Mouse (Mus musculus) erythroid progenitor cell, adult 5-6 weeks (primary cell): Measurements from ENCODE around the gene Usp25. TPM values are rescaled to one million over a fixed set of nuclear protein-coding genes. Genes with fewer than 3 reads are reported as not detected.

Experiments used
- ATAC-seq: replicated peaks from 2 replicates; pipeline ENCODE4 v1.8.0; 2016; ENCODE audit warnings: moderate number of reproducible peaks, mild to moderate bottlenecking, moderate TSS enrichment, inconsistent platforms; ENCODE audit not compliant: poor library complexity, low FRiP score, severe bottlenecking
- total RNA-seq, 2 experiments: library from RNA; stranded (forward) in 1 of 2; stranded (reverse) in 1 of 2; fragments of 150-400 nt in 1 of 2; fragments of 186-747, 209-891 nt in 1 of 2; gene quantifications; 2 replicates each; pipeline versions ENCODE4 v1.2.3 to v1.2.4; 2015 to 2017; ENCODE audit warnings: low replicate concordance in 2 of 2

The Usp25 gene
- 239 and 274 TPM in 2 replicates for total RNA-seq (2015; ENCODE audit: low replicate concordance)
- 281 and 398 TPM in 2 replicates for total RNA-seq (2017; ENCODE audit: low replicate concordance)

DNA sequence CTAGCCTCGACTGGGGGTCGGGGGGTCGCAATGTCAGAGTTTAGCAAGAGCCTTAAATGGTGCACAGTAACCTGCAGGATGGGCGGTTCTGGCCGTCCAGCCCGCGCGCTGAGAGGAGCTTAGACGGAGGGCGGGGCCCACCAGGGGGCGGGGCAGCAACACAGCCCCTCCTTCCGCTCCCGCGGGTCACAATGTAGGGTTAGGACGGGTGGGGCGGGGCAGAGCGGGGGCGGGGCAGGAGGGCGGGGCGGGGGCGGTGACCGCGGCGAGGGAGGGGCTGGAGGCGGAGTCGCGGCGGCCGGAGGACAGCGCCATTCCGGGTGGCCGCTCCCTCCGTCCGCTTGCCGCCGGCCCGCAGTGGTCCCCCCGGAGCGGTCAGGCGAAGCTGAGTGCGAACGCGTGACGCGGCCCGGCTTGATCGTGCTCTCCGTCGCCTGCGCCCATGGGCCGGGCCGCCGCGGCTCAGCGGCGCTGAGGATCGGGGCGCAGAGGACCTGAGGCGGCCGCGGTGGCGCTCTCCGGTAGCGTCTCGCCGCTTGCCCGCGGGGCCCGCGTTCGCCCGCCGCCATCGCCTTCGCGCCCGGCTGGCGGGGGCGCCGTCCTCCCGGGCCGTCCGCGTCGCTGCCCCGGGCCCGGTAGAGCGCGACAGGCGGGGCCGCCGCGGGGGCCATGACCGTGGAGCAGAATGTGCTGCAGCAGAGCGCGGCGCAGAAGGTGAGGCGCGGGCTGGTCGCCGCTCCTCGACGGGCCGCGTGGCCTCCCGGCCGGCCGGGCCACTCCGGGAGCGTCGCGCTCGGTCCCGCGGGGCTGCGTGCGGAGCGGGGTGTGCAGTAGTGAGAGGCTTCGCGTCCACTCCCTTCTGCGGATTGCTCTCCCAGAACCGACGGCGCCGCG lies at the start of gene Usp25:
Gene Usp25, plus strand, starts transcription at position 280 of the 894 bp plus-strand sequence.
- peak; percentile 91 for ATAC-seq

DNA sequence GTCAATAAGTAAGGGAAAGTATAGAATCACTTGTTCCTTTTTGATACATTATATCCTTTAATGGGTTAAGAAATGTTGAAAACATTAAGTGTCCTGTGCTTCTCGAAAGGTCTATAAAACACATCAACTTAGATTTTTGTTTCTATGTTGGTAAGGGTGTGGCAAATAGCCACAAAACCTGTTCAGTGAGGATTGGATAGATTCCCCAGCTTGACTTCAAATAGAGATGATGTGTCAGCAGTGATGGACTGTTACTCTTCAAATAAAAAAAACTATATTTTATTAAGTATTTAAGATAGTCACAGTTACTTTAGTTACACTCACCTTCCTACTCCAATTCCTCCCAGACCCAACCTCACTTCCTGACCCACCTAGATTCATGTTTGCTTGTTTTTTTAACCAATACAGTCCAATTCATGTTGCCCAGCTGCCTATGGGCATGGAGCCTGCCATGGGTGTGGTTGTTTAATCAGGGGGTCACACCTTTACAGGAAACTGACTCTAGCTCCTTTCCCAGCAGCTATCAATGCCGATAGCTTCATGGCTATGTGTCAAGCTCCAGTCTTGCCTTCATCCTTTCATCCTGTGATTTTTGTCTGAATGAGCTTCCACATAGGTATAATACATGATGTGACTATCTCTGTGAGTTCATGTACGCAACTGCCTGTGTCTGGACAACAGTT lies 45.8 kb upstream of the Usp25 start:
- ATAC-seq = peak; percentile 82

DNA sequence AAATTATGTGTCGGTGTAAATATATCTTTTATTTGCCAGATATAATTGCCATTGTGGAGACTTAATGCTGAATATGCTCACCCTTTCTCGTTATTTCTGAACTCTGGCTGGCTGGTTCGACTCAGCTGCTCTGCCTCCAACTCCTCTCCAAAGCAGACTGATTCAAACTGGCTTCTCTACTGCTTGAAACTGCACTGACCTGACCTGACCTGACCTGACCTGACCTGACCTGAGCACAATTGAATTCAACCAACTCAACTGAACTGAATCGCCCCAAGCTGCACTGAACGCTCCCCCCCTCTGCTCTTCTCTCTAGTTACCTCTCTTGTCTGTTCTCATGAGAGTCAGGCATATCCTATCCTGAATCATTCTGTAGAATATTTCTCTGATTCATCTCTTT lies 42.3 kb upstream of the Usp25 start:
- no peak for ATAC-seq

DNA sequence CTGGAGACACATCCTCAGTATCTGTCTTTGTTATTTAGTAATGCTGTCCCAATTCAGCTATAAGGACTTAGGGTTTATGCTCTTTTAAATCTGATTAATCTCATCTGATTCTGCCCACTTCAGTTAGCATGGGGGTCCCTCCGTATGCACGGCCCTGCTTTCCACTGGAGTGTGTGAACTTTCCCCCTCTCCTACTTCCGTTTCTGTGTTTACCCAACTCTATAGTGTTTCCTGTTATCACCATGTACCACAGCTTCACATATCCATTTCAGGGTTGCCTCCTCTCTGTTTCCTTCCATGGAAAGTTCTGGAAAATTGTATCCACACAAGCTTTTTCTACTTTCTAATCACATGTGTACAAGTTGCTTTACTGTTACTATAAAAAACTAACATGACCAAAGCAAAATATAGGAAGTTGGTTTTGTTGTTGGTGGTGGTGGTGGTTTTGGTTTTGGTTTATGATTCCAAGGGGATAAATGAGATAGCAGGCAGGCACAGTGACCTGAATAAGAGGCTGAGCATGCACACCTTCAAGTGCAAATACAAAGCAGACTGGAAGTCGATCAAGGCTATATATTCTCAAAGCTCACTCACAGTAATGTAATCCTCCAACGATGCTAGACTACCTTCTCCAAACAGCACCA lies 36.6 kb upstream of the Usp25 start:
- ATAC-seq = no peak

DNA sequence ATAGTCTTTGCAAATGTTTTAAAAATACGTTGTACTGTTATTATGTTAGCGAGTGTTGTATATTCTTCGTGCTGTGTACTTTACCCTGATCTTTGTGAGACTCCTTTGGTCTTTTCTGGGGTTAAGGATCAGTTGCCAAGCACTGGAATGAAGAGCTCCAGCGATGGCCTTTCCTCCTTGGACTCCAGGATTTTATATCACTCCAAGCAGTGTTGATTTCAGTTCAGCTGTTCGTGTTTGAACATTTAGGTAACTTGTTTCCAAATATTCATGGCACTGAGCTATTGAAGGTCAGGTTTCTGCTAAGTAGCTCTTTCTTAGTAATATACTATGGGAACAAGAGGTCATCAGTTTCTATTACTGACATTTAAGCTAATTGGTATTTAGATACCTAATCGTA lies 29.8 kb upstream of the Usp25 start:
- ATAC-seq = no peak

DNA sequence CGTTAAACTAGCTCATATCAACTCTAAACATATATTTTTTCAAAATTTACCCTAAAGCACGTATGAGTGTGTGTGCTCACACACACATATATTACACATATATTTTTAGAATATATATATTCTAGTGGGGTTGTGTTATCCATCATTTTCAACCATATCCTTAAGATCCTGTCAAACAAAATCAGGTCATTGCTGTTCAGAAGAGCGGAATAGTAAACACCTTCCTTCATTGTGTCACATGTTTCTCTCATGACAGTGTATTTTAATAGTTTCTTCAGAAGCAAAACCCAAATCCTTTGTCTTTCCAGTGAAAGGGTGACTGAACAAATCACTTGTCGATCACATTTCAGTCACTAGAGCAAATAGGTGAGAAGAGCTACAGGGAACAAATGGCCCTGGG lies 25.8 kb upstream of the Usp25 start:
- no peak for ATAC-seq

DNA sequence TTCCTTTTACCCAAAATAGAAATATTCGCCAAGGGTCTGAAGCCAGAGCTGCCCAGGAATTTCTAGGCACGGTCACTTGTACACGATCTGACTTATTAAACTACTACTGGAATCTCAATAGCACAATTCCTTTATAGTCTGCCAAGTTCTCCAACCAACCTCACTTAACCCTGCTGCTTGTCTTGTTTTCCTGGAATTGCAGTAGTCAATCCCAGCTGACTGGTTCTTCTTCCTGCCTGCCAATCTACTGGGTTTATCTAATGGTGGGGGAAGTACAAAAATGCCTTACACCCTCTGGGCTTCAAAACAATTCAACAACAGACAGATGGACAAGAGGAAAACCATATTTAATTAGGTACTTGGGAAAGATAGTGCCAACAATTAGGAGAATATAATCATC lies 9.6 kb upstream of the Usp25 start:
- ATAC-seq = no peak

DNA sequence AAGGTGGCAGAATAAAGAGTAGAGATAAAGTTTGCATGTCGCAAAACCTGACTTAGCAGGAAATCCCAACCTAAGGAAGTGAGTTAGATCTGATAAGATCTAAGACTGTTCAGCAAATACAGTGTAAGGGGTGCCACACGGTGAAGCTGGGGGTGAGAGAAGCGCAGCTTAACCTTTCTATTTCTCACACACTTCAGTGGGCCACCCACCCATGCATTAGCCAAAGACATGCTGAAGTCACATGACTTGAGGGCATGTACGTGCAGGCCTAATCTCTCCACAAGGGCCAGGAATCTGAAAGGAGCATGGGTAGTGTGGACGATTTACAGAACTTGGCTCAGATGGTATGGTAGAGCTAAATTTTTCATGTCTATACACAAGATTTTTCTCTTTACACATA lies 4.3 kb upstream of the Usp25 start:
- ATAC-seq = no peak

DNA sequence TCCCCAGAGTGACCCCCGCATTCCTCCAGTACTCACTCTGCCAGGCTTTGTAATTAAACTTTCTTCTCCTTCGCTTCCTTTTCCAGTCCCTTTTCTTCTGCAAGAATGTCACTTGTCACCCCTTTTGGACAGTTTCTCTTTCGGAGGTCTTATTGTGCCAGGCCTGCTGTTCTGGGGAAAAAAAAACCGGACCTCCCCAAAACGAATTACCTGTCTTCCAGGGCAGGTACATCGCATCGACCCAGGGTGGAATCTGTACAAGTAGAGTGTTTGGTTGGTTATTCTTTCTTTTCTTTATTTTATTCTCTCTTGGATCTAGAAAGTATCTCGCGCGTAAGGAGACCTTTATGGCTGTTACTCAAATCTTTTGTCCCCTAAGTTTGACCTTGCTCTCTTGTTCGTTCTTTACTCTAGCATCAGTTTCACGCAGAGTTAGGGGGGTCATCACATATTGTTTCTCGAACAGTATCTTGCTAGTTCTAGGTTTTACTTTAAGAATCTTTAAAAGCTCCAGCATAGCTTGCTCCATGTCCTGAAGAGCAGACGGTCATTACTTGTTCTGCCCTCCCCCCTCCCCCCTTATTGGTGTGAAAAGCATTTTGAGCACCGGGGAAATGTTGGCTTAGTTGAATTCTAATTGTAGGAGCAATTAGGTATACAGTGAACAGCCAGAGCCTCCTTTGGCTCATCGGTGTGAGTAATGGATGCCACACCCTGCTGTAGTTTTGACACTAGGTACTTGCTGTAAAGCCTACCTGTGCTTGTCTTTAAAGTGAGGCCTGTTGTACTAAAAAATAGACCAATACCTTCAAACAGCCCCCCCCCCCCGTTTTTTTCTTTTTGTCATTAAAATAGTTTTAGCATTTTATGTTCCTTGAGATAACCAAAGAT lies 1.1 kb downstream of the Usp25 start:
- ATAC-seq = peak; percentile 65

DNA sequence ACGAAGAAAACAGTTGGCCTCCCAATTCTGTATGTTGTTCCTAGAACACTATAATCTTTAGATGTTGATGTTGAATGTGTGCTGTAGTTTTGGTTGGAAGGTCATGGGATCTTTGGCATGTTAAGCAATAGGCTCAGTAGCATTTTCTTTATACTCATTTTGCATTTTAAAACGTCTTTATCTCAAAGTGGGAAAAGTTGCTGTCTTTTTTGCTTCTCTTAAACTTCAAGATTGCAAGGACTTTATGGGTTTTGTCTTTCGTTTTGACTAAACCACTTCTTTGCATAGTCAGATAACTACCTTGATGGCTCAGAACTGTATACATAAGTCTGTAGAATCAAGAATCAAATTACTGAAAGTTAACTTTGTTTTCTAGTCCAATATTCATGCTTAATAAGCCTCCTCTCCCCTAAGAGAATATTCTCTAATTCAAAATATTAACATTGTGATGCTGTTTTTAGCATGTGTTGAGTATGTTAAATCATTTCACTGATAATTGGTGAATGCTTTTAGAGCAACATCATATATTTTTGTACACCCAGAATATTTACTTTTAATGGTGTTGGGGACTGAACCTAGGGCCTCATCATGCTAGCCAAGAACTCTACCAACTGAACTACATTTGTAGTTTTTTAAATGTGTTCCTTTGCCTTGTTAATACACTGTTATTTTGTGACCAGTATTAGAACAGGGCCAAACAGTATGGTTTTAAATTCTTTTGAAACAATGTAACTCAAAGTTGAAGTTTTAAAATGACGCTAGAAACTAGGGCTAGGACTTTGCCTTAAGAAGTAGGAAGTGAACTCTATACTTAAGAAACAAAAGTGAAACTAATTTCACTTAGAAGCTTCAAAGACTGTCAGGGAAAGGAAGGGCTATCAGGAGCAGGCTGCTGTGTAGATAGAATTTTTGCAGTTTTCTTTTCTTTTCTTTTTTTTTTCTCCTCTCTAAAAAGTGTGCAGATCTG lies 2.2 kb downstream of the Usp25 start:
- ATAC-seq = no peak

DNA sequence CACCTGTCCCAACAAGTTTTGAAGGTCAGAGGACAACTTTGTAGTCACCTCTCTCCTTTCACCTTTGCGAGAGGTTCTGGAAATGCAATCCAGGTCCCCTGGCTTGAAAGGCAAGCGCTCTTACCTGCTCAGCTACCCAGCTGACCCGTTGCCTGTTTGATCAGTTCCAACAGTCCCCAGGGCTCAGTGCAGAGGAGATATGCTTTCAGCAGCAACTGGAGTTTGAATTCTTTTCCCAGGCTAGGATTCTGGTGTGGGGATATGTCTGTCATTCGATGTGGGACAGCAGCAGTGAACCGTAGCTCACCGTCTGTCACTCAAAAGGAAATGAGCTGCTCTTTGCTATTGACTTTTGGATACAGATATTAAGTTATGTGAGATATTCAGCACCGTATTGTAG lies 4.4 kb downstream of the Usp25 start:
- ATAC-seq = no peak

DNA sequence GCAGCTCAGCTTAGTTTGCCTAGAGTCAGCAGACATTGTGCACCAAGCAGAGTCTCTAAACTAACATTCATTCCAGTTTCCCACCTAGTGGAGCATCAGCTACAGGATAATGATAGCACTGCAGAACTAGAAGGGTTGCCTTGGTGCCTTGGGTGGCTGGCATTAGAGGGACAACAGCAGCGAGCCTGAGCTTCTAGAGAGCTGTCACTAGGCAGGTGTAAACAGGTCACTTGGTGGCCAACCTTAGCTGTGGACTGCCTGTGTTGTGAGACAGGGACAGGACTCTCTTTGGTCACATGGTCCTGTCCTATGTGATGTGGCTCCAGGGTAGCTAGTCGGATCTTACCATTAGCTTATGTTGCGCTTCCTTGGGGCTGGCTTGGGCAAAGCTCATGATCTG lies 6.7 kb downstream of the Usp25 start:
- peak; percentile 51 for ATAC-seq

DNA sequence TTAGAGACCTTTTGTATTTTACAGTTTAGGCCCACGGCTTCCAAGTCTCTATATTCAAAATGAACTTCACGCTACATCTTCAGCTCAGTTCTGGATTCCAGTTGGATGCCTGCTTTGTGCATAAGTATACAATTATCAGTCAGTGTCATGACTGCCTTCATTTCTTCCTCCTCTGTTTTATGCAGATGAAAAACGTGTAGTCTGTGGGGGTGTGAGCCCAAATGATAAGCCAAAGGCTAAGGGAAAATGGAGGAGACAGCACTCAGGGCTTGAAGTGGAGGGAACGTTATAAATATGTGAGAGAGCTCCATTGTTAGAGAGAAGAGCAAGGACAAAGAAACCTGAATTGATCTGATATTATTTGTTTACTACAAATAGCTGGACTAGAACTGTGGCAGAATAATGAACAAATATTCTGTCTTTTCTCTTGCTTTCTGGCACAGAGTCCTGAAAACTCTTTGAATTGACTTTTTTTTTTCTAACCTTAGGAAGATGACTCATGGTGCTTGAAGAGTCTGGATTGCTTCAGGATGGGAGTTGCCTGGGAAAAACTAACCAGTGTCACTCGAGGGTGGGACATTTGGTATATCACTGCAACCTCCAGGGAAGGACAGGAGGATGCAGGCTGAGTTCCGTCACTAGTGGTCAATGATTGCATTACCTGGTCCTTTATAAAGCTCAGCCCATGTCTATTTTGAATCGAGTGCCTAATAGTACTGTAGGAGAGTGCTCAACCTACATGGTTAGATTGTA lies 10.3 kb downstream of the Usp25 start:
- no peak for ATAC-seq

DNA sequence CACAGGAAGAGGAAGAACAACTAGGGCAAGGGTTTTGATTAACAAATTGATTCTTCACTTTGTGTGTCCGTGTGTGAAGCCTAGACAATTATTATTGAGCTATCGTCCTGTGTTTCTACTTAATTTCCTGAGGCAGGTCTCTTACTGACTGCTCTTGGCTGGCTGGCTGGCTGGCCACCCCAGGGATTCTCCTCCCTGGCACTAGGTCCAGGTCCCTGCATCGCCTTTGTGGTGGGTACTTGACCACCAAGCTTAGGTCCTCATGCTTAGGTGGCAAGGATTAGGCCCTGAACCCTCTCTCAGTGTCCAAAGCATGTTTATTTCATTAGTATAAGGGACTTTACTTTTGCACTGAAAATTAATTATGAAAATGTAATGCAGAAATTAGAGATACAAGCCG lies 12.6 kb downstream of the Usp25 start:
- no peak for ATAC-seq

DNA sequence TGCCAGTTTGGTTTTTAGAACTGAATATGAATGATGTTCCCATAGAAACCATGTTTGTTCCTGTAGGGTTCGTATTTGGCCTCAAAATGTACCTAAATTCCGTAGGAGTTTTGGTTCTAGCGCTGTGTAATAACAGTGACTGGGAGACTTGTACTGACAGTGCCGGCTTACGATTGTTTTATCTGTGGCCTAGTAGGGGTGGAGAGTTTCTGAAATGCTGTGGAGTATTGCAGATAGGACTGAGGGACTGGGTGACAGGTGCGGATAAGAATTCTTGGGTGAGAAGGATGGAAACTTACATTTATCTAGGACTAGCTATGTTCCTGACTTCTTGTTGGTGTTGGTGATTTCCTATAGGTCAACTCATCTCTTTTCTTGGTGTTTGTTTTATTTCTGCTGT lies 13.4 kb downstream of the Usp25 start:
- ATAC-seq = peak; percentile 86

DNA sequence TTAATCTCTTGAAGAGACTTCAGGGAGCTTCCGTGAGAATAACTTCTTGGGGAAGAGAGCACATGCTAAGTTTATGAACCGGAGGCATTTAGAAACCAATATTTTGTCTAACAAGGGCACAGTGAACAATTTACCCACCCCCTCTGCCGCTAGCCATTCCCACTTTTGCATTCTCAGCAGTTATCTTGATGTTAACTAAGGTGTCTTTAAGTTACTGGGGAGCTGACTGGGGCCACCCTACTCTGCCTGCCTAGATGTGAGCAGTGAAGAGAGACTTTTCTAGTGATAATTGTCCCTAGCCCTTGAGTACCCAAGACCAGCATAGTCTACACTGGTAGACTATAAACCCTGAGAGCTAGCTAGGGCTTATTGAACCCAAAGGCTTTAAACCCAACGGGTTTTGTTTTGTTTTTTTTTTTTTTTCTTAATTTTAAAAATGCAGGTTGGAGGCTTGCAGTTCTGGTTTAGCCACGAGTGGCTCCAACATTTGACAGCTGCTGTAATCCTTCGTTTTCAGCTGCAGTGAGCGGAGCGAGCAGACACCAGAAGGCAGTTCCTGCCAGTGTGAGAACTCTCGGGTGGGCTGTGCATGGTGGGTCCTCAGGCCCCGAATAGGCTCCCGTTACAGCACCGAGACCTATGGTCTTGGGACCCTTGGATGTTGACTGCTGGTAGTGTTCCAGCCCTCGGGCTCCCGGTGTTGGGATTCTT lies 14.6 kb downstream of the Usp25 start:
- ATAC-seq = peak; percentile 32; the same call in 1 of the 2 replicates

DNA sequence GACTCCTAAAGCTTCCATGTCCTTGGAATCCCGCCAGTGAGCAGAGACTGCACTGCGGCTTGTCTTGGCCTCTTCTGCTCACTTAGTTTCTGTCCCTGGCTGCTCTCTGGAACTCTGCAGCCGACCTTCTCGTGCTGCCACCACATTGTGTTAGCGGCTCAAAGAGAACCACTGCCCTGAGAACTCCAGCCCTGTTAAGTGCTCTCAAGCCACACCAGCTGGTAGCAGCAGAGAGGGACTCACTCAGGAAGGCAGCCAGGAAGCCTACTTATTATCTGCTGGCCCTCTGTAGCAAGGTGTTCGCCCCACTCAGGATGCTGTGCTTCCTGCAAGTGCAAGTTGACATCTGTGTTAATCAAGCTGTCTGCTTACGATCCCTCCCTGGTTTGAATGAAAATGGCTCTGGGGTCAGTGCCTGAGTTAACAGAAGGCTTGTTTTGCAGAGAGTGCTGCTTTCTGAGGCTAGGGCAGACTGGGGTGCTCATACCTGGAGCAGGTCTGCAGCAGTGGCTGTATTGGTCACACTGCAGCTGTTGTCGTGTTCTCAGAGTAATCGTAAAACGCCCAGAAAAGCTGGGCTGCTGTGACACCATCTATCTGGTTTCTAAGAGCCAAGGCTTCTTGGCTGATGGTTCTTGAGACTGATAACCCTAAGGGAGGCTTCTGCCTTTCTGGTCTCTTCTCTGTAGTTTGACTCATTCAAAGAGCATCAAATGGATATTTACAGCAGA lies 15.3 kb downstream of the Usp25 start:
- ATAC-seq = peak; percentile 52
